Mouse (Mus musculus) thymus, adult 2 months (tissue): ENCODE data around the gene Snd1. TPM values are rescaled to one million over a fixed set of nuclear protein-coding genes. Genes with fewer than 3 reads are reported as not detected.

Experiments
- DNase-seq: peaks from one replicate; pipeline ENCODE4 v3.0.0; 2021
- H3K27ac ChIP-seq: fragments of 200-500 bp; 2 replicates; pipeline ENCODE4 v1.5.1; 2012; ENCODE audit warnings: low read length, control low read depth; ENCODE audit not compliant: control insufficient read depth, insufficient read depth
- H3K27me3 ChIP-seq: fragments of 200-500 bp; 2 replicates; pipeline ENCODE4 v1.6.1; 2012; ENCODE audit warnings: mild to moderate bottlenecking, low read length, moderate library complexity, mixed read lengths; ENCODE audit not compliant: control insufficient read depth, insufficient read depth
- H3K36me3 ChIP-seq: fragments of 200-500 bp; 2 replicates; pipeline ENCODE4 v1.6.1; 2012; ENCODE audit warnings: mild to moderate bottlenecking, low read length, moderate library complexity; ENCODE audit not compliant: control insufficient read depth, insufficient read depth
- H3K4me1 ChIP-seq: fragments of 200-500 bp; replicated peaks from 2 replicates; pipeline ENCODE4 v1.6.1; 2012; ENCODE audit warnings: low read length; ENCODE audit not compliant: control insufficient read depth, insufficient read depth
- H3K4me3 ChIP-seq: fragments of 200-500 bp; 2 replicates; pipeline ENCODE4 v1.5.1; 2012; ENCODE audit warnings: mild to moderate bottlenecking, low read length, control low read depth, moderate library complexity; ENCODE audit not compliant: control insufficient read depth, insufficient read depth
- CTCF ChIP-seq: fragments of 200-500 bp; IDR thresholded peaks from 2 replicates; pipeline ENCODE4 v1.5.1; 2012; ENCODE audit warnings: mild to moderate bottlenecking, control low read depth, low read length, moderate library complexity, borderline replicate concordance; ENCODE audit not compliant: control insufficient read depth, poor library complexity, insufficient read depth; ENCODE audit errors: extremely low read depth
- POLR2A ChIP-seq: fragments of 200-500 bp; IDR thresholded peaks from 2 replicates; pipeline ENCODE4 v1.6.1; 2012; ENCODE audit warnings: mild to moderate bottlenecking, low read length, control low read depth, moderate library complexity; ENCODE audit not compliant: control insufficient read depth, poor library complexity, insufficient read depth; ENCODE audit errors: extremely low read depth
- WGBS: fragments of 180-500 bp; shearing (Covaris S2); methylation state at CpG from one replicate; pipeline ENCODE4 v1.1.7; 2018; 5-methylcytosine and 5-hydroxymethylcytosine counted together
- polyA plus RNA-seq: library from polyadenylated mRNA; depleted of rRNA; stranded (reverse); fragments of >200 nt; gene quantifications from 2 replicates; pipeline ENCODE4 v1.2.3, GENCODE M21; 2012

Snd1 gene
- polyA plus RNA-seq, 1 experiment: 79.3 TPM

DNA sequence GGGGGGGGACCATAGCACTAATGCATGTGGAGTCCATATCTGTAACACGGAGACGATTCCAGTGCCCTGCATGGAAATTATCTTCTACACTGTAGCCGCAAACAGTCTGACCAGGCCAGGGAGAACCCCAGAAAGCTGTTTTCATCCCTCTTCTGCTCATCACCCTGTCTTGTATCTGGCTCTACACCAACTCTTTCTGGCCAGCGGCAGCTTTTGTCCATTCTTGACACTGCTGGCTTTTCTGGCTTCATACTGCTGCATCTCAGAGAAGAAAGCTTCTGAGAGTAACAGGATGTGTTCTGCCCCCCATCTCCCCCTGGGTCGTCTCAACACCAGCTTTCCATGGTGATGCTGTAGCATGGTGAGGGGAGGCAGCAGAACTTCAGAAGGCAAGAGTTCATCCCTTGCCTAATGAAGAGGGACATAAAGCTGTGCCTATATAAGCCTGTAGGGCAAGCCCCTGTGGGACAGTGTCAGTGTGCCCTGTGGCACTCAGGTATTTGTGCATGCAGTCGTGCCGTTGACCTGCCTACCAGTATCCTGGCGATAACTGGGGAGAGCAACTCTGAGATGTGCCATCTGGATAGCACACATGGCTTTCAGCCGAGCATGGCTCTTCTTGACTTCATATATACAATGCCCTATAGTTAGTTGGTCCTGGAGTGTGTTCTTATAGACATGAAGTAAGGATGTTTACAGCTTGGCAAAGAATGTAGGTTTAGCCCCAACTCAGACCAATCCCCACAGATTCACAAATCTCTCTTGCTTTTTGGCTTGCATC, 245.6 kb downstream of the Snd1 start:
- TF ChIP-seq CTCF: no peak
- TF ChIP-seq POLR2A: no peak
- Histone ChIP-seq H3K4me3 (no peak overlapping the region), H3K36me3 (no peaks in the 10 kb centered on the region), H3K4me1 (peaks cover 7% of the 10 kb centered on the region), H3K27ac (no peak overlapping the region), H3K27me3 (no peaks in the 10 kb centered on the region)
- no peak for DNase-seq
- 95% methylated on average over 9 of the region's 9 CpGs for WGBS

DNA sequence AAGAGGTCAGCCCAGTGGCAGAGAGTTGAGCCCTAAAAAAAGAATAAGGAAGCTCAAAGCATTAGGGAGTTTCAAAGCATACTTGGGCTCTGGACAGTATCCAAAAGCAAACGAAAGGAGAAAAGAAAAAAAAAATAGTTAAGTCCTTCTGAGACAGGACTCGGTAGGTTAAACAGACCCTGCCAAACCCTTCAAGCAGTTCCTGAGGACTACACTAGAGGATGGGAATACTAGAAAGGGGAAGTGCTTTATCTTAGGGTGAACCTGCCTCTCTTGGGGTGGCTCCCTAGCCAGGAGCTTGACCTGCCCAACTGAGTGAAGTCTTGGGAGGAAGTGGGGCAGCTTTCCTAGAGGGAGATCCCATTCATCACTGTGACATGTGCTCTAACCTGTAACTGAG, 248.1 kb downstream of the Snd1 start:
- Histone ChIP-seq H3K27ac (no peak overlapping the region), H3K27me3 (no peaks in the 10 kb centered on the region), H3K4me1 (no peaks in the 10 kb centered on the region), H3K4me3 (no peak overlapping the region), H3K36me3 (no peaks in the 10 kb centered on the region)
- DNase-seq: no peak
- TF ChIP-seq CTCF (no peak), POLR2A (no peak)
- WGBS: 37% methylated on average over 2 of the region's 2 CpGs

DNA sequence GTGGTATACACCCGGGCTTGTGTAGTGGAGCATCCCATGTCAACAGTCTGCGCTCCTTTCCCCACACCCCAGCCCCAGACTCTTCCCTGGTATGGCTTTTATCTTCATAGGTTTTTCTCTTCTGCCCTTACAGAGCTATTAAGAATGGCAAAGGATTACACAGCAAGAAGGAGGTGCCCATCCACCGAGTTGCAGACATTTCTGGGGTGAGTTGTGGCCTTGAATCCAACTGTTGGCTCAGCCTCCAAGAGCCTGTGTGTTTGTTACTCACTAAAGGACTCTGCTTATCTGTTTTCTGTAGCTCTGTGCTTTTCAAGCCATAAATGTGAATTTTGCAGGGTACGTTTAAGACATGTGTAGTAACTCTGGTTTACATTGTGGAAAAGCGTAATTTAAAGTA, 249.8 kb downstream of the Snd1 start:
- Histone ChIP-seq H3K4me1 (no peaks in the 10 kb centered on the region), H3K4me3 (no peak overlapping the region), H3K36me3 (no peaks in the 10 kb centered on the region), H3K27me3 (no peaks in the 10 kb centered on the region), H3K27ac (no peak overlapping the region)
- 97% methylated on average over 5 of the region's 5 CpGs for WGBS
- no peak for DNase-seq
- TF ChIP-seq CTCF (no peak), POLR2A (no peak)

DNA sequence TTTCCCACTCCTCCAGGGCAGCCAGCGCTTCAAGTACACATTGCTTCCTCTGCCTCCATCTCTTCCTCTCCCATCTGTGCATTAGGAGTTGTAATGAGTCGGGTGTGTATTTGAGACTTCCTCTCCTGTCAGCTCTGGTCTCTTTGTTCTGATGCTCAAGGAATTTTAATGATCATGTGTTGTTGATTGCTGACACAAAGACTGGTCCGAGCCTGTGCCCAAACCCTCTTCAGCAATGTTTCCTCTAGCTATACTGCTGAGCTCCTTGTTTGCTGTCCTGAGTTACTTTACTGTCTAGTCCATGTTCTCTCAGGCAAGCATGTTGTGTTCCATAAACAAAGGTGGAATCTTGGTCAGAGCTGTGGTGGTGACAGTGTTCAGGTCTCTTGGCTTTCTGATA, 254.3 kb downstream of the Snd1 start:
- Histone ChIP-seq H3K4me3 (no peak overlapping the region), H3K4me1 (no peaks in the 10 kb centered on the region), H3K27me3 (no peaks in the 10 kb centered on the region), H3K36me3 (no peaks in the 10 kb centered on the region), H3K27ac (no peak overlapping the region)
- no peak for DNase-seq
- WGBS: 85% methylated on average over 3 of the region's 3 CpGs
- TF ChIP-seq CTCF: no peak
- no peak for TF ChIP-seq POLR2A

DNA sequence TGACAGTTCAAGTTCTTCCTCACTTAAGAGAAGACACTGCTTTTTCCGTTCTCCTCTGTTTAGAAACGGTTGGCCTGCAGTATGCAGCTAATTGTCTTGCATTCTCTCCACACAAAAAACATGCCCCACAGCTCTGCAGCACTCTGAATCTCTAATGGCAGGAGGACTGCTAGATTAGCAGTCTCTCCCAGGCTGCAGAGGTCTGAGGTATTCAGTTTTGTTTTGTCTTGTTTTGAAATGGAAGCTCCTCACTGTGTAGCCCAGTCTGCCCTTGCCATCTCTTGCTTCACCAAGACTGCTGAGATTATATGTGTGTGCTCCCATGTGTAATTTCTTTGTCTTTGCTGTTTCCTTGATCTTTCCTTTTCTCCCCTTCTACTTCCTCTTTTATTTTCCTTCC, 254.7 kb downstream of the Snd1 start:
- H3K27ac ChIP-seq: no peak overlapping the region
- no peaks in the 10 kb centered on the region for H3K27me3 ChIP-seq
- H3K36me3 ChIP-seq: no peaks in the 10 kb centered on the region
- 93% methylated on average over 2 of the region's 2 CpGs for WGBS
- no peaks in the 10 kb centered on the region for H3K4me1 ChIP-seq
- H3K4me3 ChIP-seq: no peak overlapping the region
- TF ChIP-seq POLR2A (no peak), CTCF (no peak)
- DNase-seq: no peak

DNA sequence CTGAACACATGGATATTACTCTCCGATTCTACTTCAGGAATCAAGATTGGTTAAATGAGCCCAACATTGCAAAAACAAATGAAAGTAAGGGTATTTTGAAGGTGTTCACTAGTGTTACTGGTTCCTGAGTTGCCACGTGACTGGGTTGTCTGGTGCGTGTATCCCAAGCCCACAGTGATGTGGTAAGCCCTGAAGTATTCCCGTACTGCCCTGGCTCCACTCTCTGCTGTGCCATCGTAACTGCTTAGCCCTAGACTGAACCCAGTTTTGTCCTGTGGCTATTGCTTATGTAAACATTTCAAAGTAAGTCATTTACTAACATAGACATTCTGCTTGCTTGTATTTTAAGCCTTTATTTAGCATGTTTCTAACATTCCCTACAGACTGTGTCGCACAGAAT, 256.3 kb downstream of the Snd1 start:
- DNase-seq: no peak
- H3K27me3 ChIP-seq: no peaks in the 10 kb centered on the region
- H3K36me3 ChIP-seq: no peaks in the 10 kb centered on the region
- no peak overlapping the region for H3K27ac ChIP-seq
- no peak for TF ChIP-seq CTCF
- WGBS: 96% methylated on average over 6 of the region's 6 CpGs
- no peaks in the 10 kb centered on the region for H3K4me1 ChIP-seq
- no peak overlapping the region for H3K4me3 ChIP-seq
